Mouse (Mus musculus) heart, embryonic 14.5 days (tissue): ENCODE measurements around the gene Bri3bp. TPM values are rescaled to one million over a fixed set of nuclear protein-coding genes. Genes with fewer than 3 reads are reported as not detected.

Source experiments
- ATAC-seq: fragments of 200-750 bp; cut with Nextera tagmentation; 2 replicates; pipeline ENCODE4 v1.8.0; 2017; ENCODE audit warnings: low read depth, moderate TSS enrichment; ENCODE audit not compliant: insufficient number of reproducible peaks, insufficient read depth, low FRiP score
- H3K27ac ChIP-seq, 2 experiments: fragments of 200-500 bp in 1 of 2; fragments of 300-500 bp in 1 of 2; sonication (generic) in 1 of 2; replicated peaks in 1 of 2; 2 replicates each; pipeline ENCODE4 v1.5.1; 2012 to 2014; ENCODE audit warnings: low read depth in 2 of 2, low read length in 2 of 2, control low read depth in 1 of 2, mild to moderate bottlenecking in 1 of 2, mixed read lengths in 1 of 2; ENCODE audit not compliant: control insufficient read depth in 1 of 2, insufficient read depth in 1 of 2
- H3K27me3 ChIP-seq: fragments of 300-500 bp; sonication (generic); 2 replicates; pipeline ENCODE4 v1.6.1; 2014; ENCODE audit warnings: mild to moderate bottlenecking, low read length, control low read depth; ENCODE audit not compliant: control insufficient read depth, insufficient read depth
- H3K36me3 ChIP-seq: fragments of 300-500 bp; sonication (generic); 2 replicates; pipeline ENCODE4 v1.6.1; 2014; ENCODE audit warnings: mild to moderate bottlenecking, control low read depth, low read length, mixed read lengths; ENCODE audit not compliant: control insufficient read depth, insufficient read depth
- H3K4me1 ChIP-seq, 2 experiments: fragments of 200-500 bp in 1 of 2; fragments of 300-500 bp in 1 of 2; sonication (generic) in 1 of 2; 2 replicates each; pipeline ENCODE4 v1.6.1; 2012 to 2014; ENCODE audit warnings: low read length in 2 of 2, control low read depth in 1 of 2, mixed read lengths in 1 of 2; ENCODE audit not compliant: control insufficient read depth in 2 of 2, insufficient read depth in 2 of 2
- H3K4me2 ChIP-seq: fragments of 300-500 bp; sonication (generic); 2 replicates; pipeline ENCODE4 v1.6.1; 2014; ENCODE audit warnings: mild to moderate bottlenecking, low read length
- H3K4me3 ChIP-seq, 2 experiments: fragments of 200-500 bp in 1 of 2; fragments of 300-500 bp in 1 of 2; sonication (generic) in 1 of 2; 2 replicates each; pipeline ENCODE4 v1.5.1; 2012 to 2014; ENCODE audit warnings: low read length in 2 of 2, mild to moderate bottlenecking in 2 of 2, control low read depth in 1 of 2, low read depth in 1 of 2, moderate library complexity in 1 of 2; ENCODE audit not compliant: control insufficient read depth in 1 of 2, insufficient read depth in 1 of 2
- H3K9ac ChIP-seq: fragments of 300-500 bp; sonication (generic); 2 replicates; pipeline ENCODE4 v1.6.1; 2014; ENCODE audit warnings: mild to moderate bottlenecking, low read length
- H3K9me3 ChIP-seq: fragments of 300-500 bp; sonication (generic); 2 replicates; pipeline ENCODE4 v1.6.1; 2016; ENCODE audit warnings: low read length, control low read depth; ENCODE audit not compliant: control insufficient read depth
- WGBS: fragments of 180-500 bp; shearing (Covaris S2); extraction: QIAGEN DNeasy Blood & Tissue Kit; methylation state at CpG from one replicate; pipeline ENCODE4 v1.1.7; 2014; 5-methylcytosine and 5-hydroxymethylcytosine counted together
- polyA plus RNA-seq: library from polyadenylated mRNA; unstranded; fragments of >200 nt; fragmentation: Nextera tagmentation; extraction: Ambion mirVana; gene quantifications from 2 replicates; pipeline ENCODE4 v1.2.1, GENCODE M21; 2014

Bri3bp gene
- polyA plus RNA-seq, 1 experiment from 2014 or later = 34.8 TPM

DNA sequence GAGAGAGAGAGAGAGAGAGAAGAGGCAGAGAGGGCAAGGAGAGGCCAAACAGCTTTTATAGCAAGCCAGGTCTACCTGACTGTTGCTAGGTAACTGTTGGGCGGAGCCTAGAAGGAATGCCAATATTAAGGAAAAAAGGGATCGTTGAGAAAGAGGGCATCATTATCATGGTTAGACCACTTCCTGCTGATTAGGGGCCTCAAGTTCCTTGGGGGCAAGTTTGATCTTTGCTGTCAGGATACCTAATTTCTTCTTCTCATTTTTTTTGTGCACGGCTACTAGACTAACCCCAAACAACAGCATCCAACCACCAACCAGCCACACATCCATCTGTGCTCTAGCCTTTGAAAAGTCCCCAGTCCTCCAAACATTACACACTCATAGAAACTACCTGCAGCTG, 2.5 kb downstream of the Bri3bp start:
- no peak overlapping the region for H3K9ac ChIP-seq
- peaks cover 9 to 11% of the 10 kb centered on the region in 2 experiments; a peak in 3 of 4 replicates for H3K4me1 ChIP-seq
- no peak overlapping the region for H3K4me2 ChIP-seq
- H3K27me3 ChIP-seq = no peaks in the 10 kb centered on the region
- H3K36me3 ChIP-seq = peaks cover 3% of the 10 kb centered on the region; the same call in 1 of the 2 replicates
- no peak for ATAC-seq
- H3K9me3 ChIP-seq = no peaks in the 10 kb centered on the region
- no peak overlapping the region for H3K4me3 ChIP-seq
- 85% methylated on average over 3 of the region's 3 CpGs for WGBS
- no peak overlapping the region for H3K27ac ChIP-seq

DNA sequence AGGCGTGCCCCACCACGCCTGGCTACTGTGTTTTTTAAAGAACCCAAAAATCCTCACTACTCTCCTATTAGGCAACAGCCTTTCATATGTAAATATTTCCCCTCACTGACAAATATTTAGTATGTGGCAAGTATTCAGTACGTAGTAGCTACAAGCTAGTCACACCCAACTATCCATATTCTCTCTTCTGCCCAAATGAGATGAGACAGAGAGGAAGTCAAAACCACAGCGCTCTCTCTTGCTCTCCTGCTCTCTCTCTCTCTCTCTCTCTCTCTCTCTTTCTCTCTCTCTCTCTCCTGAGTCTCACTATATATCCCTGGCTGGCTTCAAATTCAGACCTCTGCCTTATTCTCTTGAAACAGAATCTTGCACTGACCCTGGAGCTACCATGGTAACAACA, 3.2 kb downstream of the Bri3bp start:
- no peak for ATAC-seq
- Histone ChIP-seq H3K27ac (no peak overlapping the region), H3K4me3 (no peak overlapping the region), H3K9me3 (no peaks in the 10 kb centered on the region), H3K36me3 (peaks cover 3% of the 10 kb centered on the region; the same call in 1 of the 2 replicates), H3K27me3 (no peaks in the 10 kb centered on the region), H3K4me2 (no peak overlapping the region), H3K9ac (no peak overlapping the region), H3K4me1 (peaks cover 10 to 17% of the 10 kb centered on the region in 2 experiments; a peak in 3 of 4 replicates)
- WGBS = 94% methylated on average over 4 of the region's 4 CpGs

DNA sequence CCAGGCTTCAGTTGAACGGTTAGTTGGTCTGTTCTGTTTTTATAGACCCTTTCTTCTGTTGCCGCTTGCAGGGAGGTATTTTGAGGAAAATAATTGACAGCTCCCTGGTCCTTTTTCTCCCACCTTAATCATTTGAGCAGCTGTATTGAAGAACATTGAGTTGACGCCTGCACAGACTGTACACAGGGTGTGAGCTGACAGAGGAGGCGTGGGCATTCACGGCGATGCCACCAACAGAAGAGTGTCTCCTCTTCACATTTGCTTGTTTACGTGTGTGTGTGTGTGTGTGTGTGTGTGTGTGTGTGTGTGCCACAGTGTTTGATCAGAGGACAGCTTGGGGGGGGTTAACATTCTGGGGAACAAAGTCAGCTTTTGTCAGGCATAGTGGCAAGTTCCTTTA, 5.0 kb downstream of the Bri3bp start:
- Histone ChIP-seq H3K4me2 (no peak overlapping the region), H3K4me1 (peaks cover 6 to 17% of the 10 kb centered on the region in 2 experiments; a peak in 3 of 4 replicates), H3K27me3 (no peaks in the 10 kb centered on the region), H3K27ac (no peak overlapping the region), H3K4me3 (no peak overlapping the region), H3K9ac (no peak overlapping the region), H3K36me3 (peaks cover 3% of the 10 kb centered on the region; the same call in 1 of the 2 replicates), H3K9me3 (no peaks in the 10 kb centered on the region)
- ATAC-seq = no peak
- WGBS = 80% methylated on average over 7 of the region's 7 CpGs

DNA sequence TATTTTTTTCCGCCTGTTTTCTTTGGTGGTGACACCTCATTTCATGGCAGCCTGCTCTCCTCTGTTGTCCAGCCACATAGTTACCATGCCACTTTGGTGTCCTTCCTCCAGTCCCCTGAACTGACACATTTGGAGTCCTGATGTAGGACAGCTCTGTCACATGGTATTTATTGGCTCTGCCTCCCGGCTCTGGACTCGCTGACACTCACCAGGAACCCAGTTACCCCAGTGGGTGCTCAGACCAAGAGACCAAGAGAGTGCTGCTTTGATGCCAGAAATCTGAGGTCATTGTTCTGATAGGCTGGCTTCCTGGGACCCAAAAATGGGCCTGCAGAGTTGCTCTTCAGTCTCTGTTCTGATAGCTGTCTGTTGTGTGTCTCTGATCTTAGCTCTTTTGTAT, 6.7 kb downstream of the Bri3bp start:
- ATAC-seq = no peak

DNA sequence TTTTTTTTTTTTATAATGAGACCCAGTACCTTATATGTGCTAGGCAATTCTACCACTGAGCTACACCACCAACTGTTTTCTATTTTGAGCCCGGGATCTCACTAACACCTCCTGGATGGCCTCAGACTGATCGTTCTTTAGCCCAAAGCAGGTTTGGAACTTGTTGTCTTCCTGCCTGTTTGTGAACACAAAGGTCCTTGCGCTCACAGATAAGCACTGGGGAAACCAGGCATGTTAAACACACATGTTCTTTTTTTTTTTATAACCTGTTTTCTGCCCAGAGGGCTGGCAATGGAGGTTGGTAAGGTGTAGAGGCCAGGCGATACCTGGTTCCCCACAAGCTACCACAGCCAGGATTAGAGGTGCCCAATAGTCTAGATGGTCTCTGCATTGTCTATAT, 7.3 kb downstream of the Bri3bp start:
- 77% methylated on average over 4 of the region's 4 CpGs for WGBS
- no peak for ATAC-seq
- Histone ChIP-seq H3K36me3 (peaks cover 21% of the 10 kb centered on the region), H3K27me3 (no peaks in the 10 kb centered on the region), H3K4me1 (peaks cover 2 to 12% of the 10 kb centered on the region in 2 experiments; a peak in 2 of 4 replicates), H3K9me3 (no peaks in the 10 kb centered on the region), H3K9ac (no peak overlapping the region), H3K4me2 (no peak overlapping the region), H3K27ac (no peak overlapping the region), H3K4me3 (no peak overlapping the region)

More for the DNA sequence above, 6.7 kb downstream of the Bri3bp start:
- Histone ChIP-seq H3K36me3 (peaks cover 16% of the 10 kb centered on the region), H3K27ac (peak overlapping the region in 1 of 2 experiments; percentile 29; a peak in 1 of 4 replicates), H3K27me3 (no peaks in the 10 kb centered on the region), H3K4me1 (peaks cover 2 to 12% of the 10 kb centered on the region in 2 experiments; a peak in 2 of 4 replicates), H3K4me2 (no peak overlapping the region), H3K9me3 (no peaks in the 10 kb centered on the region), H3K9ac (no peak overlapping the region), H3K4me3 (no peak overlapping the region)
- 54% methylated on average over 3 of the region's 3 CpGs for WGBS

DNA sequence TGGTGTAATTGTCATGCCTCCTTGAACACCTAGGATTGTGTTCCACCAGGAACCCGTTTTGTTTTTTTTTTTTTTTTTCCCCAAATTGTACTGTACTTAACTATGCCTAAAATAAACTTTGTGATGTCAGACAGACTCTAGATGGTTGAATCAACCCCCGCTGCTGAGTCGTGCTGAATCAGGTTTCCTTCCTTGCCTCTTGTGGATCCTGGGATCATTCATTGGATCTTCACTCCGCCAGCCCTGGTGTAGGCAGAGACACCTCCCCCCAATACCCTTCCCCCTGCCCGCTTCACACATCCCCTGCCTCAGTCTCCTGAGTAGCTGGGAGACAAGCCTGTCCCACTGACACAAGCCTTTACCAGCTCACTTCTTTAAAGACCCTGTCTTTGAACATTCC, 7.9 kb downstream of the Bri3bp start:
- 56% methylated on average over 5 of the region's 5 CpGs for whole genome bisulfite sequencing
- no peak for ATAC-seq
- H3K4me3 ChIP-seq = no peak overlapping the region
- H3K9me3 ChIP-seq = no peaks in the 10 kb centered on the region
- peaks cover 2 to 12% of the 10 kb centered on the region in 2 experiments; a peak in 2 of 4 replicates for H3K4me1 ChIP-seq
- H3K4me2 ChIP-seq = no peak overlapping the region
- H3K27ac ChIP-seq = no peak overlapping the region
- H3K27me3 ChIP-seq = no peaks in the 10 kb centered on the region
- peaks cover 26% of the 10 kb centered on the region for H3K36me3 ChIP-seq
- H3K9ac ChIP-seq = no peak overlapping the region

DNA sequence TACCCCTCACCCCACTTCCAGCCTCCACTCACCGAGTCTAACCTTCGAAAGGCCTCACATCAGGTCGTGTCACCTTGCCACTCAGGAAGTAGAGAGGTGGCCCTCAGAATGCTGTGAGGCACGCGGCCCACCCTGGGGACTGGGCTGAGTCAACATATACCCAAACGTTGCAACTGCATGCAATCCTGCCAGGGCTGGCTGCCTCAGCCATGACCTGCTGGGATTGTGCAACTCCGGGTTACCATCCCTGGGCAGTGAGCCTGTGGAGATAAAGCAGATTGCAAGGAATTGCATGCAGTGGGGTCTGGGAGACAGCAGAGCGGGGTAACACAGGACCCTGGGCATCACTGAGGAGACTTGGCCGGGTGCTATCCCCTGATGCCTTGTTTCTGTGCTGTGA, 11.2 kb downstream of the Bri3bp start:
- ATAC-seq = no peak
- H3K9me3 ChIP-seq = no peaks in the 10 kb centered on the region
- no peak overlapping the region for H3K4me2 ChIP-seq
- H3K4me3 ChIP-seq = no peak overlapping the region
- H3K36me3 ChIP-seq = peaks cover 48% of the 10 kb centered on the region
- no peaks in the 10 kb centered on the region for H3K27me3 ChIP-seq
- H3K27ac ChIP-seq = no peak overlapping the region
- no peak overlapping the region for H3K9ac ChIP-seq
- H3K4me1 ChIP-seq = peaks cover 2 to 12% of the 10 kb centered on the region in 2 experiments; a peak in 2 of 4 replicates
- WGBS = 88% methylated on average over 9 of the region's 9 CpGs

DNA sequence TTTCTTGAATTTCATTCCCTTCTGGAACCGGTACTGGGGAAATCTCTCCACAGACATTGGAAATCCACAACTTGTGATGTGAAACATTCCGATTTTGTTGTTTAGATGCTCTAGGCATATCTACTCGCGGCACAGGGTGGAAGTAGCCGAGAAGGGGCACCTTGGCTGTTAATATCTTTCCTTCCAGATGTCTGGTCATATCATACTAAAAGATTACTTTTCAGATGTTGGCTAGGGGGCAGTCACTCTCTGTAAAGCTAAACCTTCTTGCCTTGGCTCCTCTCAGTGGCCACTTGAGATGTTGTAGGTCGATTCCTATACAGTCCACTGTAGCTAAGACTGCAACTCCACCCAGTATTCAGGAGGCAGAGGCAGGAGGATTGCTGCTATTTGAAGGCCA, 14.7 kb downstream of the Bri3bp start:
- Histone ChIP-seq H3K27ac (no peak overlapping the region), H3K9ac (no peak overlapping the region), H3K4me3 (no peak overlapping the region), H3K27me3 (no peaks in the 10 kb centered on the region), H3K4me2 (no peak overlapping the region), H3K4me1 (no peaks in the 10 kb centered on the region), H3K9me3 (no peaks in the 10 kb centered on the region), H3K36me3 (peaks cover 48% of the 10 kb centered on the region)
- 89% methylated on average over 6 of the region's 6 CpGs for WGBS
- no peak for ATAC-seq
